Mouse (Mus musculus): ENCODE results near the gene Gm7544. TPM values are rescaled to one million over a fixed set of nuclear protein-coding genes. Genes with fewer than 3 reads are reported as not detected.
"Not testable (repeated sequence)": the region's sequence is repeated elsewhere in the genome, so short reads cannot be mapped to it uniquely, and the experiment has no call there.

Gm7544 gene
- polyA plus RNA-seq, 1 experiment from 2014 or later, result not detected

DNA sequence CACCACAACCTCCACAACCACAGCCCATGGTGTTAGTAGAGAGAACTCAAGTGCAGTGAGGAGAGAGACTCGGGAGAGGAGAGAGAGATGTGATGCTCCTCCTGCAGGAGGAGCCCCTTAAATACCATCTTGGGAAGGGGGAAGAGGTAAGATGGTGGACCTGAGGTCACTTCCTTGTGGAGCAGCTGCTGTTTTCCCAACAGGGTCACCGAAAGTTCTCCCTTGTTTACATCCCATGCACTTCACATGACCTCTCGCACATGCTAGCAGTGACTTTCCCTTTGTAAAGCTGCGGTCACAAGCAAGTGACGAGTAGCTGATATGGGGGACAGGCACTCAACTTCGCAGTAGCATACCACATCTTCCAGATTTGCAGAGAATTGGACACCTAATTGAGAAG lies 12.5 kb downstream of the Gm7544 start, which contains the start of gene A030003K21Rik:
Gene A030003K21Rik (minus strand): TSS at position 94 of the 400 bp plus-strand sequence.
- H3K4me1 ChIP-seq (ENCODE audit: control insufficient read depth, insufficient read depth, low read length); H3K27me3 ChIP-seq (ENCODE audit: control insufficient read depth, insufficient read depth, low read length); H3K4me3 ChIP-seq (replicated peaks; ENCODE audit: low read length); H3K36me3 ChIP-seq (ENCODE audit: control insufficient read depth, insufficient read depth, low read length); H3K4me2 ChIP-seq (ENCODE audit: low read depth, low read length); H3K9ac ChIP-seq (ENCODE audit: low read length); H3K9me3 ChIP-seq (replicated peaks; ENCODE audit: control insufficient read depth, low read length); ATAC-seq (ENCODE audit: insufficient read depth, low FRiP score); H3K27ac ChIP-seq (ENCODE audit: low read length): not testable (repeated sequence)
- WGBS, result no CpG with 5 or more reads among the region's 6 CpGs

DNA sequence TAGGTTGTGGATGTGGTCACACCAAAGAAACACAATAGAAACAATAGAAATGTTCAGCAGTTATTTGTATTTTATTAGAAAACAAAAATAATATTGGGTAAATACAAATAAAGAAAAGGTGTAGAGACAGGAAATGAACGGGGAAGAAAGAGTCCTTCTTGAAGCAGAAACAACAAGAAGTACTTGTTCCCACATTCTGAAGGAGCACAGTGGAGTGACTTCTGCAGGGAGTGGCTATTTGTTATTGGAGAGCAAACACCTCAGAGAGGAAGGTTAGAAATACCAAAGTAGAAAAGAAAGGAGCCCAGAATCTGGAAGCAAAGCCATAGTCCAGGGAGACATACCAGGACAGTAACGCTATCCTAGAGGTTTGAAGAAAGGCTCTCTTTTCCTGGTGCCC lies 13.3 kb downstream of the Gm7544 start:
- not testable (repeated sequence) for ATAC-seq (ENCODE audit: insufficient read depth, low FRiP score); H3K4me1 ChIP-seq (ENCODE audit: control insufficient read depth, insufficient read depth, low read length); H3K4me3 ChIP-seq (replicated peaks; ENCODE audit: low read length); H3K27me3 ChIP-seq (ENCODE audit: control insufficient read depth, insufficient read depth, low read length); H3K27ac ChIP-seq (ENCODE audit: low read length); H3K4me2 ChIP-seq (ENCODE audit: low read depth, low read length); H3K9me3 ChIP-seq (replicated peaks; ENCODE audit: control insufficient read depth, low read length); H3K9ac ChIP-seq (ENCODE audit: low read length); H3K36me3 ChIP-seq (ENCODE audit: control insufficient read depth, insufficient read depth, low read length)
- 70% methylated on average over 2 of the region's 2 CpGs for WGBS

GRCm38 (mm10) chr1:82938666-82939065 lies 17.1 kb downstream of the Gm7544 start:
- H3K9me3 ChIP-seq (replicated peaks; ENCODE audit: control insufficient read depth, low read length), result no peaks in the 10 kb centered on the region
- H3K27me3 ChIP-seq (ENCODE audit: control insufficient read depth, insufficient read depth, low read length), result no peaks in the 10 kb centered on the region
- no peaks in the 10 kb centered on the region for H3K4me1 ChIP-seq (ENCODE audit: control insufficient read depth, insufficient read depth, low read length)
- no peak overlapping the region for H3K27ac ChIP-seq (ENCODE audit: low read length)
- H3K4me3 ChIP-seq (replicated peaks; ENCODE audit: low read length), result no peak overlapping the region
- no peak overlapping the region for H3K9ac ChIP-seq (ENCODE audit: low read length)
- 93% methylated on average over 5 of the region's 5 CpGs for WGBS
- no peak for ATAC-seq (ENCODE audit: insufficient read depth, low FRiP score)
- H3K36me3 ChIP-seq (ENCODE audit: control insufficient read depth, insufficient read depth, low read length), result no peaks in the 10 kb centered on the region
- H3K4me2 ChIP-seq (ENCODE audit: low read depth, low read length), result no peak overlapping the region

- not testable (repeated sequence) for H3K27me3 ChIP-seq (ENCODE audit: control insufficient read depth, insufficient read depth, low read length); H3K4me2 ChIP-seq (ENCODE audit: low read depth, low read length); H3K9ac ChIP-seq (ENCODE audit: low read length); ATAC-seq (ENCODE audit: insufficient read depth, low FRiP score); H3K4me3 ChIP-seq (replicated peaks; ENCODE audit: low read length); H3K9me3 ChIP-seq (replicated peaks; ENCODE audit: control insufficient read depth, low read length); H3K4me1 ChIP-seq (ENCODE audit: control insufficient read depth, insufficient read depth, low read length); H3K36me3 ChIP-seq (ENCODE audit: control insufficient read depth, insufficient read depth, low read length); H3K27ac ChIP-seq (ENCODE audit: low read length)
- no CpG with 5 or more reads among the region's 6 CpGs for WGBS
These were observed 24.5 kb downstream of the Gm7544 start, which contains the start of gene Gm6217 for GRCm38 (mm10) chr1:82931326-82931725. Gene Gm6217 (minus strand): TSS chr1:82931399.

- not testable (repeated sequence) for H3K4me1 ChIP-seq (ENCODE audit: control insufficient read depth, insufficient read depth, low read length); H3K27me3 ChIP-seq (ENCODE audit: control insufficient read depth, insufficient read depth, low read length); H3K9me3 ChIP-seq (replicated peaks; ENCODE audit: control insufficient read depth, low read length); H3K36me3 ChIP-seq (ENCODE audit: control insufficient read depth, insufficient read depth, low read length); ATAC-seq (ENCODE audit: insufficient read depth, low FRiP score); H3K4me2 ChIP-seq (ENCODE audit: low read depth, low read length); H3K27ac ChIP-seq (ENCODE audit: low read length); H3K4me3 ChIP-seq (replicated peaks; ENCODE audit: low read length); H3K9ac ChIP-seq (ENCODE audit: low read length)
- WGBS, result 86% methylated on average over 2 of the region's 3 CpGs
These were observed 25.3 kb downstream of the Gm7544 start for GRCm38 (mm10) chr1:82930558-82930957.

DNA sequence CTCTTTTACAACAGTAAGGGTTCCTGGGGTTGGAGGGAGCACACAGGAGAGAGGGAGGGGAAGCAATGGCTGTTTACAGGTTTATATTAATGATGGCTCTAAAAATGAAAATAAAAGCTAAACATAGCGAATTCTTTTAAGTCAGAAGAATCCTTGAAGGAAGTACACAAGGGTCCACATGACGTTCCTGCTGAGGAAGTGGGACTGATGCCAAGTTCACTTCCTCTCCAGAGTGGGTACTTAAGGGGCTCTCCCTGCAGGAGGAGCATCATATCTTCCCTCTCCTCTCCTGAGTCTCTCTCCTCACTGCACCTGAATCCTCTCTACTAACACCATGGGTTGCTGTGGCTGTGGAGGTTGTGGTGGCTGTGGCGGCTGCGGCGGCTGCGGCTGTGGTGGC lies 31.2 kb downstream of the Gm7544 start, which contains the start of gene A030014E15Rik:
Gene A030014E15Rik (plus strand): TSS at position 268 of the 400 bp plus-strand sequence.
- Histone ChIP-seq H3K9ac (ENCODE audit: low read length) (no peak within 1 kb of the TSS), H3K4me1 (ENCODE audit: control insufficient read depth, insufficient read depth, low read length) (no peaks in the 10 kb centered on the region), H3K27ac (ENCODE audit: low read length) (no peak within 1 kb of the TSS), H3K4me2 (ENCODE audit: low read depth, low read length) (no peak within 1 kb of the TSS), H3K27me3 (ENCODE audit: control insufficient read depth, insufficient read depth, low read length) (no peaks in the 10 kb centered on the region), H3K36me3 (ENCODE audit: control insufficient read depth, insufficient read depth, low read length) (no peaks in the 10 kb centered on the region), H3K9me3 (replicated peaks; ENCODE audit: control insufficient read depth, low read length) (no peaks in the 10 kb centered on the region), H3K4me3 (replicated peaks; ENCODE audit: low read length) (no peak within 1 kb of the TSS)
- no peak for ATAC-seq (ENCODE audit: insufficient read depth, low FRiP score)
- WGBS, result 76% methylated on average over 6 of the region's 6 CpGs

DNA sequence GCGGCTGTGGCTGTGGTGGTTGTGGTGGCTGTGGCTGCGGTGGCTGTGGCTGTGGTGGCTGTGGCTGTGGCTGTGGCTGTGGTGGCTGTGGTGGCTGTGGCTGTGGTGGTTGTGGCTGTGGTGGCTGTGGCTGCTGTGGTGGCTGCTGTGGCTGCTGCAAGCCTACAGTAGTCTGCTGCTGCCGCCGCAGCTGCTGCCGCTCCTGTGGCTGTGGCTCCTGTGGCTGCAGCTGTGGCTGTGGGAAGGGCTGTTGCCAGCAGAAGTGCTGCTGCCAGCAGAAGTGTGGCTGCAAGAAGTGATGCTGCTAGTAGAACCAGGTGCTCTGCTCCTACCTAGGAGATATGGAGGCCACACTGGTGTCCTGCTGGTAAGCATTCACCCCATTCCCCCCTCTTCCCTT lies 42.4 kb downstream of the Gm7544 start:
- not testable (repeated sequence) for H3K36me3 ChIP-seq (ENCODE audit: control insufficient read depth, insufficient read depth, low read length); H3K27me3 ChIP-seq (ENCODE audit: control insufficient read depth, insufficient read depth, low read length); H3K27ac ChIP-seq (ENCODE audit: low read length); ATAC-seq (ENCODE audit: insufficient read depth, low FRiP score); H3K9me3 ChIP-seq (replicated peaks; ENCODE audit: control insufficient read depth, low read length); H3K4me3 ChIP-seq (replicated peaks; ENCODE audit: low read length); H3K4me1 ChIP-seq (ENCODE audit: control insufficient read depth, insufficient read depth, low read length); H3K4me2 ChIP-seq (ENCODE audit: low read depth, low read length); H3K9ac ChIP-seq (ENCODE audit: low read length)
- 89% methylated on average over 5 of the region's 5 CpGs for WGBS

GRCm38 (mm10) chr1:82913025-82913424 lies 42.8 kb downstream of the Gm7544 start, which contains the start of gene A030005L19Rik:
Gene A030005L19Rik (plus strand): TSS chr1:82913325.
- Histone ChIP-seq H3K9me3 (replicated peaks; ENCODE audit: control insufficient read depth, low read length) (no peaks in the 10 kb centered on the region), H3K4me3 (replicated peaks; ENCODE audit: low read length) (no peak within 1 kb of the TSS), H3K9ac (ENCODE audit: low read length) (no peak within 1 kb of the TSS), H3K27ac (ENCODE audit: low read length) (no peak within 1 kb of the TSS), H3K27me3 (ENCODE audit: control insufficient read depth, insufficient read depth, low read length) (no peaks in the 10 kb centered on the region), H3K36me3 (ENCODE audit: control insufficient read depth, insufficient read depth, low read length) (no peaks in the 10 kb centered on the region), H3K4me1 (ENCODE audit: control insufficient read depth, insufficient read depth, low read length) (no peaks in the 10 kb centered on the region), H3K4me2 (ENCODE audit: low read depth, low read length) (no peak within 1 kb of the TSS)
- ATAC-seq (ENCODE audit: insufficient read depth, low FRiP score), result no peak
- WGBS, result 80% methylated on average over 3 of the region's 3 CpGs

GRCm38 (mm10) chr1:82905886-82906285 lies 49.9 kb downstream of the Gm7544 start:
- H3K9me3 ChIP-seq (replicated peaks; ENCODE audit: control insufficient read depth, low read length), result no peaks in the 10 kb centered on the region
- H3K4me1 ChIP-seq (ENCODE audit: control insufficient read depth, insufficient read depth, low read length), result no peaks in the 10 kb centered on the region
- H3K27me3 ChIP-seq (ENCODE audit: control insufficient read depth, insufficient read depth, low read length), result no peaks in the 10 kb centered on the region
- H3K36me3 ChIP-seq (ENCODE audit: control insufficient read depth, insufficient read depth, low read length), result 0 out of 2 replicates have a peak, but pooled peaks cover 5% of the 10 kb centered on the region
- no peak overlapping the region for H3K4me3 ChIP-seq (replicated peaks; ENCODE audit: low read length)
- no peak for ATAC-seq (ENCODE audit: insufficient read depth, low FRiP score)
- no peak overlapping the region for H3K4me2 ChIP-seq (ENCODE audit: low read depth, low read length)
- no peak overlapping the region for H3K9ac ChIP-seq (ENCODE audit: low read length)
- 69% methylated on average over 3 of the region's 3 CpGs for WGBS
- H3K27ac ChIP-seq (ENCODE audit: low read length), result no peak overlapping the region
